Mouse (Mus musculus): ENCODE measurements at regions not wholly inside any gene's neighbourhood (a gene's known extent, or its start where the extent isn't known, plus 50 kb on each side); places are given as distances from the start of the nearest gene placed in this dataset.
A peak's percentile ranks its signal among the peaks of the same experiment; 100 is the strongest.

DNA sequence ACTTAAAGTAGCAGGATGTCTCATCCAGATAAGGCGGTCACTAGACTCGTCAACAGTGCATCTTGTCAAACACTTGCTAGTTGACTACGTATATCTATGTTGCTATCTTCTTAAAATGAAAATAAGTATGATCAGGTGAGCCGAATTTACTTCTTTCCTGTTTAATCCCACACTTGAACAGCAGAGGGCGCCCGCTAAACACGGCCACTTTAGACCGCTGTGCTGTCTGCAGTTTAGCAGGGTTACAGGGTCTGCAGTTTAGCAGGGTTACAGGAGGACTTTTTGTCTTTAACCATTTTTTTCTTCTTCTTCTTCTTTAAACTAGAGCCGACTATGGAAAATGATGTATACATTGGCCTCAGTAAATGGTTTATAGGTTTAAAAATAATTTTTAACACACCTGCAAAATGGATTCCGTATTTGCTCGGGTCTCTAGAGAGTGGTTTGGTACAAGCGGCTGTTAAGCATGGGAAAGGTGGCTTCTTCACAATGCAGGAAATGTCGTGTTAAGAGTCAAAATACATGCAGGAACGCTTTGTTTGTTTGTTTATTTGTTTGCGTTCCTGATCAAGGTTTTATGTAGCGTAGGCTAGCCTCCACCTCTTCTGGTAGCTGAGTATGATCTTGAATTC lies 323.2 kb downstream of the Chl1 start:
- Histone ChIP-seq H3K4me1 (ENCODE audit: control insufficient read depth, insufficient read depth, low read length) (no peaks in the 10 kb centered on the region), H3K27me3 (ENCODE audit: control insufficient read depth, insufficient read depth, low read length) (no peaks in the 10 kb centered on the region), H3K36me3 (ENCODE audit: control insufficient read depth, insufficient read depth, low read length) (no peaks in the 10 kb centered on the region), H3K4me3 (ENCODE audit: control insufficient read depth, low read depth, low read length) (no peak overlapping the region), H3K27ac (ENCODE audit: control insufficient read depth, insufficient read depth, low read depth, low read length) (no peak overlapping the region)
- TF ChIP-seq POLR2A (IDR thresholded peaks at IDR 0.05; ENCODE audit: control insufficient read depth, low read depth, low read length): no peak
- TF ChIP-seq CTCF (IDR thresholded peaks at IDR 0.05; ENCODE audit: control insufficient read depth, insufficient read depth, insufficient replicate concordance, low read depth, low read length): peak; percentile 82; the same call in 1 of the 2 replicates

DNA sequence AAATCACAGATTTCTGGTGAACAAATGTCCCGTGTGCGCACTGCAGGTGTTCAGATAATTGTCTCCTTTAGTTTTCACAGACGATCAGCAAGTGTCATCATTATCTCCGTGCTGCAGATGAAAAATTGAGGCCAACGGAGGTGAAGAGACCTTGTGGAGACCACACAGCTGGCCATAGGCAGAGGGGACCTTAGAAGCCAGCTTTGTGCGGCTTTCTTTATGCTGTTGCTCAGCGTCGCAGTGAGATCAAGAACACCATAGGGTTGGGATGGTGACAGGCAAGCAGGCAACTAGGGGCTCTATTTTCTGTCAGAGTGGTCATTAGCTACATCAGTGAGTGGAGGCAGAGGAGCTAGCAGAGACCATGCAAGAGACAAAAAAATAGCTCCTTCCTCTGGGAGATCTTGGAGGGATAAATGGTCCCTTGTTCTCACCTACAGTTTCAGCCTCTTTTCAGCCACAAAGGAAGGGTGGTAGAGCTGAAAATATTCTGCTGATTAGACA lies 324.4 kb downstream of the Chl1 start:
- no peak for TF ChIP-seq CTCF (IDR thresholded peaks at IDR 0.05; ENCODE audit: control insufficient read depth, insufficient read depth, insufficient replicate concordance, low read depth, low read length)
- TF ChIP-seq POLR2A (IDR thresholded peaks at IDR 0.05; ENCODE audit: control insufficient read depth, low read depth, low read length): no peak
- Histone ChIP-seq H3K27ac (ENCODE audit: control insufficient read depth, insufficient read depth, low read depth, low read length) (no peak overlapping the region), H3K4me3 (ENCODE audit: control insufficient read depth, low read depth, low read length) (no peak overlapping the region)

DNA sequence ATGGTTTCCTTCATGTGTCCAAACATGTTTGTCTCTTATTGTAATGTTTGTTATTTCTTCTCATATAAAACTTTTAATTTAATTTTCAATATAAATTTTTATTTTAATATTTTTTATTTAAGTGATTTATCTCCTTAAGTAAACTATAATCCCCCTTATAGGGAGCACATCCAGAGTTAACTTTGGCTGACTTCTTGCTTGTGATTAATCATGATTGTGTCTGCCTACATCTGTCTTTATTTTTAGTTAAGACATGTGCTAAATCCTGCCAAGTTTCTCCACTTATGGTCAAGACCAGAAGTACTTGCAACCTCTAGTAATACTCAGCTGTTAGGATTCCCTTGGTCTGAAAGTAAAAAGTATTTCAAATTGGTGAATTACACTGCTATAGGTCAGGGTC lies 349.4 kb downstream of the Chl1 start:
- H3K27me3 ChIP-seq (ENCODE audit: control insufficient read depth, insufficient read depth, low read length): no peaks in the 10 kb centered on the region
- TF ChIP-seq POLR2A (IDR thresholded peaks at IDR 0.05; ENCODE audit: control insufficient read depth, low read depth, low read length) (no peak), CTCF (IDR thresholded peaks at IDR 0.05; ENCODE audit: control insufficient read depth, insufficient read depth, insufficient replicate concordance, low read depth, low read length) (no peak)
- H3K36me3 ChIP-seq (ENCODE audit: control insufficient read depth, insufficient read depth, low read length): no peaks in the 10 kb centered on the region
- no peaks in the 10 kb centered on the region for H3K4me1 ChIP-seq (ENCODE audit: control insufficient read depth, insufficient read depth, low read length)
- no peak overlapping the region for H3K4me3 ChIP-seq (ENCODE audit: control insufficient read depth, low read depth, low read length)
- H3K27ac ChIP-seq (ENCODE audit: control insufficient read depth, insufficient read depth, low read depth, low read length): no peak overlapping the region

More for the DNA sequence above, 324.4 kb downstream of the Chl1 start:
- Histone ChIP-seq H3K4me1 (ENCODE audit: control insufficient read depth, insufficient read depth, low read length) (no peaks in the 10 kb centered on the region), H3K36me3 (ENCODE audit: control insufficient read depth, insufficient read depth, low read length) (no peaks in the 10 kb centered on the region), H3K27me3 (ENCODE audit: control insufficient read depth, insufficient read depth, low read length) (no peaks in the 10 kb centered on the region)

DNA sequence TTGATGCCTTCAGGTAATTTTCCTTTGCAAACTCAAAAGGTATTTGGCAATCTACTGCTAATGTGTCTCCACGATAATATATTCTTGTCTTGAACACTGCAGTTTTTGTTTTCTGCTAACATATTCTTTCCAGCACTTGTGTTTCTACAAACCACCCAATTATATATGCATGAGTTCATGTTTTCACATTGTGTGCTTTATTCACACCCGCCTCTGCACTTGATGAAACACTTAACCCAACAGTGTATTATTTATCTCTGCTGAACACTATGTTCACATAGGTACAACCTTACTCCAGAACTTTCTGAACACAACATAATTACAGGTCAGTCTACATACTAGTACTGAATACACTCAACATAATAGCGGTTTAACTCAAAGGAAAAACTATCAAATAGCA lies 383.1 kb downstream of the Chl1 start:
- Histone ChIP-seq H3K27me3 (ENCODE audit: control insufficient read depth, insufficient read depth, low read length) (no peaks in the 10 kb centered on the region), H3K4me3 (ENCODE audit: control insufficient read depth, low read depth, low read length) (no peak overlapping the region), H3K36me3 (ENCODE audit: control insufficient read depth, insufficient read depth, low read length) (no peaks in the 10 kb centered on the region), H3K27ac (ENCODE audit: control insufficient read depth, insufficient read depth, low read depth, low read length) (no peak overlapping the region), H3K4me1 (ENCODE audit: control insufficient read depth, insufficient read depth, low read length) (no peaks in the 10 kb centered on the region)
- TF ChIP-seq CTCF (IDR thresholded peaks at IDR 0.05; ENCODE audit: control insufficient read depth, insufficient read depth, insufficient replicate concordance, low read depth, low read length) (no peak), POLR2A (IDR thresholded peaks at IDR 0.05; ENCODE audit: control insufficient read depth, low read depth, low read length) (no peak)

DNA sequence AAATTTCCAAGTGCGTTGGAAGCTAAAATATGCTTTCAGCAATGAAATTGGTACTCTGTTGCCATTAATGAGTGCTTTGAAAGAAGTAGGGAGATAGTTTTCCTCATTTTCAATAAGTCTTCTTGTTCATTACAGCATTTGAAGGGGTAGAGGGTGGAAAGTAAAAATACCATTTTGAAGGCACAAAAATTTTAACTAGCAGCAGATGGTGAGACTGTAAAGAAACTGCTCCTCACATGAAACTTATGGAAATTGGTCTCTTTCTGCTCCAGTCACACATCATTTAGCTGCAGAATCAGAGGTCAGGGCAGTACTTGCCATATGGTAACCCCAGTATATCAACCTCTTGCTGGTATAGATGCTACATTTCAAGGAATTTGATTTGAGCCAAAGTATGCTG lies 414.1 kb downstream of the Chl1 start:
- Histone ChIP-seq H3K4me1 (ENCODE audit: control insufficient read depth, insufficient read depth, low read length) (no peaks in the 10 kb centered on the region), H3K36me3 (ENCODE audit: control insufficient read depth, insufficient read depth, low read length) (no peaks in the 10 kb centered on the region), H3K4me3 (ENCODE audit: control insufficient read depth, low read depth, low read length) (no peak overlapping the region), H3K27ac (ENCODE audit: control insufficient read depth, insufficient read depth, low read depth, low read length) (no peak overlapping the region), H3K27me3 (ENCODE audit: control insufficient read depth, insufficient read depth, low read length) (no peaks in the 10 kb centered on the region)
- no peak for TF ChIP-seq CTCF (IDR thresholded peaks at IDR 0.05; ENCODE audit: control insufficient read depth, insufficient read depth, insufficient replicate concordance, low read depth, low read length)
- no peak for TF ChIP-seq POLR2A (IDR thresholded peaks at IDR 0.05; ENCODE audit: control insufficient read depth, low read depth, low read length)

DNA sequence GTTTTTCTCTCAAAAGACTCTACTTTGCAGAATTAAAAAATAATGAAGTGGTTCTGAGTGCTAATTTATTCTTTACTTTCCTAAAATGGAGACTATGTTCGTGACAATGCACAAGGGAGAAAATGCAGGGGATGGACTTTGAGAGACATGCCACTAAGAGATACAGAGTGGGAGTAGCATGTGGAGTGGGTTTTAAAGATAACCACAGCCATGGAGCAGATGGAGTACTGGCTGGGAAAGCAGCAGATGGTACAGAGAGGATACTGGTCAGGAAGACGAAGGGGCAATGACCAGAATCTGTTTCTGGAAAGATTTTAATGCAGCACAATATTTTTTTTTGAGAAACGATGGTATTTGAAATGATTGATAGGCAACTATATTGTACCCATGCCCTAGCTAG lies 416.7 kb downstream of the Chl1 start:
- H3K27me3 ChIP-seq (ENCODE audit: control insufficient read depth, insufficient read depth, low read length): no peaks in the 10 kb centered on the region
- TF ChIP-seq POLR2A (IDR thresholded peaks at IDR 0.05; ENCODE audit: control insufficient read depth, low read depth, low read length) (no peak), CTCF (IDR thresholded peaks at IDR 0.05; ENCODE audit: control insufficient read depth, insufficient read depth, insufficient replicate concordance, low read depth, low read length) (no peak)
- H3K4me1 ChIP-seq (ENCODE audit: control insufficient read depth, insufficient read depth, low read length): no peaks in the 10 kb centered on the region
- no peaks in the 10 kb centered on the region for H3K36me3 ChIP-seq (ENCODE audit: control insufficient read depth, insufficient read depth, low read length)
- no peak overlapping the region for H3K27ac ChIP-seq (ENCODE audit: control insufficient read depth, insufficient read depth, low read depth, low read length)
- no peak overlapping the region for H3K4me3 ChIP-seq (ENCODE audit: control insufficient read depth, low read depth, low read length)

DNA sequence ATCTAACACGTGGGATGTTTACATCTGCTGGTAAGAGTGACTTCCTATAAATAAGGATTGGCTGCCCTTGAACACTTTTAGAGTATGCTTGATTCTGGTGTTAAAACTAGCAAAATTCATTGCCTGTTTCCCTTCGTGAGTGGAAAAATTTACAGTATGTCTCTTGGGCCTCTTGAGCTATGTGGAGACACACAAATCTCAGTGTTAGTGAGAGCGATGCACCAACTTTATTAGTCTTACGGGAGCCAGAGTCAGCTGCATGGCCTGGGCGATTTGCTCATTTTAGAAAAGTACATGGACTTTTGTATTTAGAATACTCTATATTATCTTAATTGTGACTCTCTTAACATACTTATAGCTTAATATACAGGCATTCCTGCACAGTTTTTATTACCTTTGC lies 430.0 kb downstream of the Chl1 start:
- Histone ChIP-seq H3K36me3 (ENCODE audit: control insufficient read depth, insufficient read depth, low read length) (no peaks in the 10 kb centered on the region), H3K27me3 (ENCODE audit: control insufficient read depth, insufficient read depth, low read length) (no peaks in the 10 kb centered on the region), H3K4me1 (ENCODE audit: control insufficient read depth, insufficient read depth, low read length) (no peaks in the 10 kb centered on the region), H3K4me3 (ENCODE audit: control insufficient read depth, low read depth, low read length) (no peak overlapping the region), H3K27ac (ENCODE audit: control insufficient read depth, insufficient read depth, low read depth, low read length) (no peak overlapping the region)
- TF ChIP-seq CTCF (IDR thresholded peaks at IDR 0.05; ENCODE audit: control insufficient read depth, insufficient read depth, insufficient replicate concordance, low read depth, low read length) (no peak), POLR2A (IDR thresholded peaks at IDR 0.05; ENCODE audit: control insufficient read depth, low read depth, low read length) (no peak)

Measured in testis, adult 2 months (tissue).